Mouse (Mus musculus) ES-E14 (cell line): Measurements from ENCODE around the gene Ankfn1. TPM values are rescaled to one million over a fixed set of nuclear protein-coding genes. Genes with fewer than 3 reads are reported as not detected.

Experiments used
- DNase-seq: peaks from one replicate; pipeline ENCODE4 v3.0.0-alpha.2; 2013; ENCODE audit warnings: low read depth, low spot score
- H3K27ac ChIP-seq: 2 replicates; pipeline ENCODE4 v1.5.1; 2012; ENCODE audit warnings: low read depth, mild to moderate bottlenecking, low read length, moderate library complexity, mixed read lengths; ENCODE audit not compliant: poor library complexity, insufficient read depth, severe bottlenecking
- H3K36me3 ChIP-seq: 2 replicates; pipeline ENCODE4 v1.6.1; 2012; ENCODE audit warnings: mild to moderate bottlenecking, low read length, moderate library complexity, mixed read lengths; ENCODE audit not compliant: control insufficient read depth, poor library complexity, insufficient read depth, severe bottlenecking
- H3K4me1 ChIP-seq, 2 experiments: fragments of 150-350 bp in 1 of 2; sonication (generic) in 1 of 2; 2 replicates each; pipeline ENCODE4 v1.6.1; 2012; ENCODE audit warnings: low read length in 2 of 2, mild to moderate bottlenecking in 1 of 2, mixed read lengths in 1 of 2; ENCODE audit not compliant: control insufficient read depth in 2 of 2, insufficient read depth in 2 of 2, poor library complexity in 1 of 2
- H3K4me3 ChIP-seq, 2 experiments: fragments of 150-350 bp in 1 of 2; sonication (generic) in 1 of 2; 2 replicates each; pipeline ENCODE4 v1.5.1; 2012; ENCODE audit warnings: low read length in 2 of 2, low read depth in 1 of 2, mild to moderate bottlenecking in 1 of 2, mixed read lengths in 1 of 2; ENCODE audit not compliant: insufficient read depth in 1 of 2, poor library complexity in 1 of 2, severe bottlenecking in 1 of 2
- H3K9ac ChIP-seq: 2 replicates; pipeline ENCODE4 v1.6.1; 2012; ENCODE audit warnings: low read depth, mild to moderate bottlenecking, low read length, mixed read lengths; ENCODE audit not compliant: poor library complexity, insufficient read depth, severe bottlenecking
- H3K9me3 ChIP-seq: fragments of 150-350 bp; sonication (generic); 2 replicates; pipeline ENCODE4 v1.6.1; 2012; ENCODE audit warnings: low read depth, mild to moderate bottlenecking, low read length; ENCODE audit not compliant: control insufficient read depth, insufficient read depth
- CHD2 ChIP-seq: IDR thresholded peaks from 2 replicates; pipeline ENCODE4 v1.6.1; 2014; ENCODE audit warnings: mild to moderate bottlenecking, low read depth, low read length, inconsistent platforms
- HCFC1 ChIP-seq: IDR thresholded peaks from 2 replicates; pipeline ENCODE4 v1.6.1; 2012; ENCODE audit warnings: low read length, inconsistent platforms, borderline replicate concordance; ENCODE audit not compliant: insufficient read depth
- MAFK ChIP-seq: IDR thresholded peaks from 2 replicates; pipeline ENCODE4 v1.6.1; 2014; ENCODE audit warnings: mild to moderate bottlenecking, low read depth, low read length, inconsistent platforms; ENCODE audit not compliant: insufficient read depth
- ZC3H11A ChIP-seq: IDR thresholded peaks from 2 replicates; pipeline ENCODE4 v1.6.1; 2012; ENCODE audit warnings: low read depth, mild to moderate bottlenecking, inconsistent platforms, low read length, borderline replicate concordance
- ZNF384 ChIP-seq: IDR thresholded peaks from 2 replicates; pipeline ENCODE4 v1.6.1; 2012; ENCODE audit warnings: low read depth, low read length, inconsistent platforms
- in situ Hi-C, 2 experiments: fragments of 600-800 bp; cut with MboI; formaldehyde crosslinking; loops; one replicate each; pipeline ENCODE4 v1.15.1; 2025; ENCODE audit warnings: low sequenced_read_pairs in 2 of 2, inconsistent platforms in 1 of 2; ENCODE audit not compliant: unreplicated experiment in 2 of 2
- total RNA-seq: library from RNA; depleted of rRNA; stranded (reverse); fragments of 300-350 nt; gene quantifications from 2 replicates; pipeline ENCODE4 v1.2.3, GENCODE M21; 2012

The Ankfn1 gene
- total RNA-seq, 1 experiment: not detected

- no peak overlapping the region for H3K27ac ChIP-seq
- H3K4me3 ChIP-seq: no peak overlapping the region
- no peaks in the 10 kb centered on the region for H3K9me3 ChIP-seq
- H3K4me1 ChIP-seq: no peaks in the 10 kb centered on the region
- no peak for TF ChIP-seq ZNF384
- TF ChIP-seq ZC3H11A: no peak
- no peak for TF ChIP-seq CHD2
- no peak for TF ChIP-seq MAFK
- TF ChIP-seq HCFC1: no peak
- H3K36me3 ChIP-seq: no peaks in the 10 kb centered on the region
- DNase-seq: no peak
- in situ Hi-C loops: no loop called here
- H3K9ac ChIP-seq: no peak overlapping the region
Observed at GRCm38 (mm10) chr11:89696431-89697403, 80.7 kb downstream of the Ankfn1 start.

- TF ChIP-seq HCFC1 (no peak), CHD2 (no peak), ZNF384 (no peak), ZC3H11A (no peak), MAFK (no peak)
- Histone ChIP-seq H3K4me1 (no peaks in the 10 kb centered on the region), H3K9ac (no peak overlapping the region), H3K27ac (no peak overlapping the region), H3K4me3 (no peak overlapping the region), H3K9me3 (no peaks in the 10 kb centered on the region), H3K36me3 (no peaks in the 10 kb centered on the region)
- in situ Hi-C loops: no loop called here
- DNase-seq: no peak
Observed at GRCm38 (mm10) chr11:89693686-89694085, 83.8 kb downstream of the Ankfn1 start.

DNA sequence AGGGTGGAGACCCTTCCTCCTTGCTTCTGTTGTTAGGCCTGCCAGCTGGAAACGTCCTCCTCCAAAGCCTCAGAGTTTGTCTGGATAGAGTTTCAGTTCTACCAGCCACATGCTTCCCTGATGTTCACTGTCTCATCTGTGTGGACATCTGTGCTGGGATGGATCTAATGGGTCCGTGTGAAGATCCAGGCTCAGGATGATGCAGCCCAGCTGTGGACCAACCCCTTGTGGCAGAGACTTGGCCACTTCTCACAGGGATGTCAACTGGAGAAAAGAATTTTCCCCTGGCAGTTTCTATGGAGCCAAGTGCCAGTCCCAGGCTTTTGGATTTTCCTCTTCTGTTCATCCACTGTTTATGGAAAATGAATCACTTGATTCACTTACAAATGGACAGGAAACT lies 100.5 kb downstream of the Ankfn1 start:
- in situ Hi-C loops: no loop called here
- Histone ChIP-seq H3K4me3 (no peak overlapping the region), H3K36me3 (no peaks in the 10 kb centered on the region), H3K9me3 (no peaks in the 10 kb centered on the region), H3K27ac (no peak overlapping the region), H3K4me1 (no peaks in the 10 kb centered on the region), H3K9ac (no peak overlapping the region)
- DNase-seq: no peak
- TF ChIP-seq MAFK (no peak), ZC3H11A (no peak), CHD2 (no peak), ZNF384 (no peak), HCFC1 (no peak)

DNA sequence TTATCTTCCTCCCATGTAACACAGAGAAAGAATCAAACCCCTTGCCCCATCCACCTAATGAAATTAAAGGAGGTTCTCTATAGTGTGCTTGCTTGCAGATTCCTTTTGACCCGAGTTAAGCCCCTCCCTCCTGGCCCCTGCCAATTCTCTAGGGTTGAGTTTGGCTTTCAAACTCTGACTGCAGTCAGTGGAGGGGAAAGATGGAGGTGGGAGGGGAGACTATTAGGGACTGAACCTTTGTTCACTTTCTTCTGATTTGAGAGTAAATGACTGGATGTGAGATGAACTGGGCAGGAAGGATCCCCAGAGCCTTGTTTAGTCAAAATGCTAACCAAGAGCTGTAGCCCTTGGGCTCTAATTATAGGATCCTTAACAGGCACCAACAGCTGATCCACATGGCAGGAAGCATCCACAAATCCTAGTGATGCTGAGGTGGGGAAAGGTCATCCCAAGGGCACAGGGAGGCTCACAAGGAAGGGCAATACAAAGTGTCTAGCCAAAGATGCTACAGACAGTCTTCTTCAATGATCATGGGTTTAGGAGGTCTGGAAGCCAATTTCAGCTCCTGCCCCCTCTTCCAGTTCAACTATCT lies 103.4 kb downstream of the Ankfn1 start:
- H3K4me3 ChIP-seq: no peak overlapping the region
- H3K36me3 ChIP-seq: no peaks in the 10 kb centered on the region
- H3K27ac ChIP-seq: no peak overlapping the region
- H3K9ac ChIP-seq: no peak overlapping the region
- no peaks in the 10 kb centered on the region for H3K4me1 ChIP-seq
- TF ChIP-seq HCFC1 (no peak), MAFK (no peak), CHD2 (no peak), ZC3H11A (no peak), ZNF384 (no peak)
- no peak for DNase-seq
- in situ Hi-C loops: no loop called here
- no peaks in the 10 kb centered on the region for H3K9me3 ChIP-seq
